Mouse (Mus musculus) right cerebral cortex, adult 18-20 months (tissue): Measurements from ENCODE around the gene Il17ra.

Source experiments
- DNase-seq: peaks from one replicate; pipeline ENCODE4 v3.0.0; 2022; ENCODE audit warnings: mixed read lengths

The Il17ra gene

GRCm38 (mm10) chr6:120463086-120463871 is at the start of gene Il17ra:
Il17ra (plus strand) TSS chr6:120463247.
- DNase-seq, result peak; percentile 69

DNA sequence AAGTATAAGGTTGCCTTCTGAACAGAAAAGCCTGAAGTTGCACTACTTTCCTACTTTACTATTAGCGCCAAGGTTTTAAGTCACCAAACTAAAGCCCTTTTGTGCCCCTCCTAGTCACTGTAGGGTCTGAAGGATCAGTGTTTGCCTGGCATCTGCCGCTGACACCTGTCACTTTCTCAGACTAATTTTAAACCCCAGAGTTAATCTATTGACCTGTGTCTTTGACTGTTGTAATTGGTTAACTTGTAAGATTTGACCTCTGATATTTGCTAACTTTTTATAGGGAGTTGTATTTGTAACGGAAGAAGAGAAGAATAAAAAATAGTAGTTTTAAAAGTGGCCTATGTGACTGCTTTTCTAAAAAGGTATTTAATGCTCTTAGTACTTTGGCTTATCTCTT is 24.9 kb upstream of the Il17ra start:
- DNase-seq, result no peak

GRCm38 (mm10) chr6:120442171-120442749 is 20.8 kb upstream of the Il17ra start:
- DNase-seq, result no peak

DNA sequence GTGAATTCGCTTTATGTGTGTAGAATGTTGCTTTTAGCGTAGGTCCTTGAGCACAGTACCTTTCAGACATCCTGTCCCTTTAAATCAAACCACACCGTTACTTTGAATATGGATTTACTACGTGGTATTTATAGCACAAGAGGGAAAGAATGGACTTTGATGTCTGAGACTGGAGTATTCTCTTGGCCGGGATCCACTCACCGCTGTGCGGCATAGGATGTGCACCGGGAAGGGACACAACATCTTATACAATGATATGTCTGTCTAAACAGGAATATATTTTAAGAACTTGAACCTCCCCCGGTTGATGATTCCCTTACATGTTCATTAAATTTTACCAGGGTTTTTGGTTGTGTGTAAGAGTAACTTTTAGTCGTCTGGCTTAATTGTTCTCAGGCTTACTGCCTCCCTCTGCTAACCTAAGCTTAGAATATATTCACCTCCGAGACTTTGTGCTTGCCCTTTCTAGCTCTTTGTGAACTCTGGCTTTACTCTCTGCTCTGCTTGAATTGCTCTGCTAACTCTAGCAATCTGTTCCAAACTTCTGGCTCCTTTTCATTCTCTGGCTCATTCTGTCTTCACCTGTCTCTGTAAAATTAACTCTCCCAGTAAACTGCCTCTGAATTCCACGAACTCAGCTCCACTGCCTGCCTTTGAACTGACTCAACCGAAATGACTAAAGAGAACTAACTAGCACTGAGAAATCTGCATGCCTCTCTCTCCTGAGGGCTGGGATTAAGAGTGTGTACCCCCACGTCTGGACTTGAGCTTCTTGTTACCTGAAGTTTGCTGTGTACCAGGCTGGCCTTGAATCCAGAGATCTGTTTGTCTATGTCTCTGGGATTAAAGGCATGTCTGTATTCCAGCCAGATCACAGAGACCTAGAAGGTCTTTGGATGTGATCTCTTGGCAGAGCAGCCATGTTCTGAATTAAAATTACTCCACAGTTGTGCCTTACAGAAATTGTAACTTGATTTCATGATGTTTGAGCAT is 19.4 kb upstream of the Il17ra start:
- no peak for DNase-seq

DNA sequence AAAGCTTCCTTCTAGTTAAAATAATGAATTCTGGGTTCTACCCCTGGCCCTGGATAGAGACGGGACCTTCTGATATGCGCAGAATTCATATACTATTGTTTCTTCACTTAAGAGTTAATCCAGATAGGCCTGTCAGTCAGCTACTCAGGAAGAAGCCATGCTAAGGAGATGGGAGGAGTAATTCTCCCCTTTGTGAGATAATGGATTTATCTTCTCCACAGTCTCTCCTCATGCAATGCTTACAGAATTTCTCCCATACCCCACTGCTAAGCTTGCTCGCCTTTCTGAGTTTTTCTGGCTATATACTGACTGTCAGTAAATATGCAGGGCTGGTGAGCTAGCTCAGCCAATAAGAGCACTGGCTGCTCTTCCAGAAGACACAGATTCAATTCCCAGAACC is 12.8 kb upstream of the Il17ra start:
- no peak for DNase-seq

- DNase-seq, result no peak
Measured at GRCm38 (mm10) chr6:120452384-120453102, 10.5 kb upstream of the Il17ra start.

- DNase-seq, result peak; percentile 28
Measured at GRCm38 (mm10) chr6:120453103-120453445, 10.0 kb upstream of the Il17ra start.

DNA sequence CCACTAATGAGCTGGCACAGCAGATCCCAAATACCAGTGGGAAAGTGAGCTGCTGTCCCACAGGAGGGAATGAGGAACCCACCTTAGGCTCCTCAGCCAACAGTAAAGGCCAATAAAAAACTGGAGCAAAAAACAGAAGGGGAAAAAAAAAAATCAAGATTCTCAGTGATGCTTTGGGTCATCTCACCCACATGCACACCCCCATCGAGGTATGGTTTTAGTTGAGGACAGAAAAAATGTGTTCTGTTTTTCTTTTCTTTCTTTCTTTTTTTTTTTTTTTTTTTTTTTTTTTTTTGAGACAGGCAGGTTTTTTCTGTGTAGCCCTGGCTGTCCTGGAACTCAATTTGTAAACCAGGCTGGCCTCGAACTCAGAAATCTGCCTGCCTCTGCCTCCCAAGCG is 9.5 kb upstream of the Il17ra start:
- DNase-seq, result no peak

GRCm38 (mm10) chr6:120454627-120455077 is 8.4 kb upstream of the Il17ra start:
- no peak for DNase-seq

DNA sequence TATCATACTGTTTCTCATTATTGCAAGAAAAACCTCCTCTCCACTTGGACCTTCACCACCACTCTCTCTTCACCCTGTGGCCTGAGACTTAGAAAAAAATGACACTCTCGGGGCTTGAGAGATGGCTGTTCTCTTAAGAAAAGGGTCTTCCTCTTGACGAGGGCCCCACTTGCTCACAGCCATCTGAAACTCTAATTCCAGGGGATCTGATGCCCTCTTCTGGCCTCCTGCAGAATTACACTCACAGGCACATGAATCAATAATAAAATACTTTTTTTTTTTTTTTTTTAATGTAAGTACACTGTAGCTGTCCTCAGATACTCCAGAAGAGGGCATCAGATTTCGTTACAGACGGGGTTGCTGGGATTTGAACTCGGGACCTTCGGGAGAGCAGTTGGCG is 6.0 kb upstream of the Il17ra start:
- no peak for DNase-seq

DNA sequence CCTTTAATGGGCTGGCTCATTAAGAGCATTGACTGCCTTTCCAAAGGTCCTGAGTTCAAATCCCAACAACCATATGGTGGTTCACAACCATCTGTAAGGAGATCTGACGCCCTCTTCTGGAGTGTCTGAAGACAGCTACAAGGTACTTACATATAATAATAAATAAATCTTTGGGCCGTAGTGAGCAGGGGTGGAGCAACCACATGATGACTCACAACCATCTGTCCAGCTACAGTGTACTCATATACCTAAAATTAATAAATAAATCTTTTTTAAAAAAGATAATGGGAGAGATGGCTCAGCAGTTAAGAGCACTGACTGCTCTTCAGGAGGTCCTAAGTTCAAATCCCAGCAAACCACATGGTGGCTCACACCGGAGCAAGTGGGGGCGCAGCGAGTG is 5.3 kb upstream of the Il17ra start:
- no peak for DNase-seq

GRCm38 (mm10) chr6:120461217-120461616 is 1.8 kb upstream of the Il17ra start:
- DNase-seq, result no peak

- DNase-seq, result no peak
Measured at GRCm38 (mm10) chr6:120462251-120462650, 796 bp upstream of the Il17ra start.

DNA sequence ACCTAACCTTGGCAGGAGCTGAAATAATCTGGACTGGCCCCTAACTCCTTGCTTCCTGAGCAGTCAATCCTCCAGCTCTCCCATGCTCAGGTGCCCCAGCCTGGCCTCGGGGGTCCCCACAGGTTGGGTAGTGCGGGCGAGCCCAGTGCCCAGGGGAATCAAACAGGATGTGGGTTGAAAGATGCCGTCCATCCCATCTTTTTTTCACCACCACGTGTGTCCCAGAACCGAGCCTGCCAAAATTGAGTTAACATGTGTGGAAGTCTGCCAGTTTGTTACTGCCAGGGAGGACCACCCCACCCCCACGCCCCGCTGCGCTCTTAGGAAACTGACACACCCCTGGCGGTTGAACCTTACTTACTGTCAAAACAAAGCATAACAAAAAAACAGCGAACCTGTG is 837 bp downstream of the Il17ra start:
- no peak for DNase-seq

- DNase-seq, result no peak
Measured at GRCm38 (mm10) chr6:120464406-120464939, 1.4 kb downstream of the Il17ra start.

- DNase-seq, result no peak
Measured at GRCm38 (mm10) chr6:120465393-120465792, 2.3 kb downstream of the Il17ra start.

DNA sequence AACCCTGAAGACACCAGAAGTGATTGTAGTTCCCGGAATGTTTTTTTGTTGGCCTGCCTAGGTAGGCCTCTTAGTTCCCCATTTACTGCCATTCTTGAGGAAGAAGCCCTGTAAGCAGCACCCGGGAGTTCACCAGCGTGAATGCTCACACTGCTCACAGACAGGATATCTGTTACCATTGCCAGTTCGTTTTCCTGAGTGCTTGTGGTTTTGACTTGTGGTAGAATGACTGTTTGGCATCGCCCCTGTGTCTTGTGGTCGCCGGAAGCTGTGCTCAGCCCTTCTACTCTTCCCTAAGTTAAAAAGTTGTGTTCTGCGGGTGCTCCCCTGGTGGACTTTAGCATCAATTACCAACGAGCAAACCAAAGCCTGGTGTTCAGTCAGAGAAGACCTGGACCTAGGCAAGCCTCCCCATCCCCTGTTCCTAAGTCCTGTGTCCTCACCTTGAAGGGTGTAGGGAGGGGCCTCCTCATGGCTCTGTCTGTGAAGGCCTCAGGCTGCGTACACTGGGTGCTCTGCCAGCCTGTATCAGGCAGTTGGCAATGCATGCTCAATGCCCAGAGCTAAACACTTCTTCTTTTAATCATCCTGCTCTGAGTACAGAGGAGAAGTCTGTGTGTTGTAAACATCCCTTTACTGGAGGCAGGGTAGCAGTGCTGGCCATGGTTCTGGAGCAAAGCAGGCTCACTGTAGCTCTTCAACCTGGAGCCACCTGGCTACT is 3.7 kb downstream of the Il17ra start:
- DNase-seq, result no peak

- DNase-seq, result no peak
Measured at GRCm38 (mm10) chr6:120468259-120468658, 5.2 kb downstream of the Il17ra start.

DNA sequence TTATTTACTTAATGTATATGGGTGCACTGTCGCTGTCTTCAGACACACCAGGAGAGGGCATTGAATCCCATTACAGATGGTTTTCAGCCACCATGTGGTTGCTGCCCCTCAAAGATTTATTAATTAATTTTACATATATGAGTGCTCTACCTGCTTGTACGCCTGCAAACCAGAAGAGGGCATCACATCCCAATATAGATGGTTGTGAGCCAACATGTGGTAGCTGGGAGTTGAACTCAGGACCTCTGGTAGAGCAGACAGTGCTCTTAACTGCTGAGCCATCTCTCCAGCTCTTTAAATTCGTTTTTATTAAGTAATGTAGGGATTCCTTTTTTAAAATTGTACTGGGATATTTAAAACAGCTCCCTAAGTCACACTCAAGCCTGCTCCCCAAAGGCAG is 6.2 kb downstream of the Il17ra start:
- DNase-seq, result no peak

DNA sequence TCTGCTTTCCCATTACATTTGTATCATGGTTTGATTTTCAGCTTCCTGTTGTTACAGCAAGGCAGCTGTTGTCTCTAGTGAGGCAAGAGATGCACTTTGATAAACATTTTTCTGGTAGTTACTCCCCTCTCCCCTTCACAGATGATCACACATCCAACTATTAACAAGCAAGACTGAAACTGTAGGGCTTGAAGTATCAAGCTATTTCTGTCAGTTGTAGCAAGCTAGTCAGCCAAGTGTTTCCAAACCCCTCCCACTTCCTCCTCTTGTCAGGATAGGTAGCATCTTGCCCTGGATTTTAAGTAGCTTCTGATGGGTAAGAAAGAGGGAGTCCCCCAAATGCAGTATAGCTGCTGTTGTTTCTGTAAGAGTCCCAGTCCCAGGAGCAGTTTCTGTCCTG is 6.7 kb downstream of the Il17ra start:
- no peak for DNase-seq

- no peak for DNase-seq
Measured at GRCm38 (mm10) chr6:120470666-120471065, 7.6 kb downstream of the Il17ra start.

DNA sequence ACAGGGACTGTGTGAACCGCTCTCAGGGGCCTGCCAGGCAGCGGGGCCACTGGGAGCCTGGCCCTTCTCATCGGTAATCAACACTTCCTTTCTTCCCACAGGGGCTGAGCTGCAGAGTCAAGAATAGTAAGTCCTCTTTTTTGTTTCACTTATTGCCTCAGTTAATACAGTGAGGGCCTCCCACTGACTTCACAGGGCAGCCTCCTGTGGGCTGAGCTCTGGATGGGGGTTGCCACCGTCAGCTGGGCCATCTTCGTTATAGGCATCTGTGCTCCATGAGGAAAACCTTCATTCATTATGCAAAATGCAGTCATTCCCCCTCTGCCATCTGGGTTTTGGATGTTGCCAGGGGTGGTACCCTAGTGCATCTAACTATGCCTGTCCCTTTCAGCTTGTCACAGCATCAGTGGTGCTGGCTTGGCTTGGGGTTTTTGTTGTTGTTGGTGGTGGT is 9.0 kb downstream of the Il17ra start:
- DNase-seq, result no peak
